Mouse (Mus musculus): ENCODE measurements around the gene Snd1. TPM values are rescaled to one million over a fixed set of nuclear protein-coding genes. Genes with fewer than 3 reads are reported as not detected.
A peak's percentile ranks its signal among the peaks of the same experiment; 100 is the strongest.

Snd1 gene
- polyA plus RNA-seq, 1 experiment from 2014 or later = 139 TPM

DNA sequence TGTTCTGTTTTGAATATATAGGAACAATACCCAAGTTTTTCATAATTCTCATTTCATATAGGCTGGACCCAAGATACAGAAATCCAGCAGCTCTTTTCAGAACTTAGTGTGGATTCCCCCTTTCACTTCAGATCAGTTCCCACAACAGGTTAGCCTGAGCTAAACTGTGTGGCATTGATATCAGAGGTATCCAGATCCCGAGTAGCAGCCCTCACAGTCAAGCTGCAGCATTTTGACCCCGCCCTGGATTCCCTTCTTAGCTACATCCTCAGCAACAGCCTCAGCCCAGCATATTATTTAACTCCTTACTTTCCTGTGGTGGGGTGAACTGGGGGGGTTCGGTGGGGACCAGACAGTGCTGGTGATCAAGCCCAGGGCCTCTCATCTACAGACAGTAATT, 128.5 kb downstream of the Snd1 start:
- WGBS = 47% methylated on average over 3 of the region's 3 CpGs

DNA sequence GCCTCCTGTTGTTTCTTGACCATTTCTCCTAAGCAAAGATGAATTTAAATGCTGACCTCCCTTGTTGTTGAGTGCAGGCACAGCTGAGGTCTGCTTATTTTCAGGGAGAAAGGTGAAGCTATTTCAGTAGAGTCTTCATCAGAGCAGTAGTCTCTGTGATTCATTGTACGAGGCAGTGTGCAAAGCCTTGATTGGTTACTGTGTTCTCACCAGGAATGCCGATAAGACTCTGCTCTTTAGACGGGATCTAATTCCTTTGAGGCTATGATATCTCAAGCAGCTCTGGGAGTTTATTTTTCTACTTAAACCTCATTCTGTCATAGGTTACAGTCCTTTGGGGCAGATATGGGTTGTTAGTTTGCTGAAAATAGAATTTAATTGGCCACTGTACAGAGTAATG, 128.9 kb downstream of the Snd1 start:
- H3K27me3 ChIP-seq (replicated peaks; ENCODE audit: control insufficient read depth, insufficient read depth, low read length) = no peaks in the 10 kb centered on the region
- no peaks in the 10 kb centered on the region for H3K4me1 ChIP-seq (replicated peaks; ENCODE audit: control insufficient read depth, insufficient read depth, low read length)
- H3K9me3 ChIP-seq (ENCODE audit: control insufficient read depth, low read length) = no peaks in the 10 kb centered on the region
- ATAC-seq (replicated peaks; ENCODE audit: low FRiP score, low TSS enrichment, low read depth) (no peak), DNase-seq (ENCODE audit: low spot score) (no peak)
- no peak overlapping the region for H3K4me2 ChIP-seq (ENCODE audit: low read length)
- no peak overlapping the region for H3K27ac ChIP-seq (ENCODE audit: low read depth)
- H3K4me3 ChIP-seq (ENCODE audit: low read depth, low read length) = no peak overlapping the region
- 38% methylated on average over 3 of the region's 3 CpGs for WGBS
- no peaks in the 10 kb centered on the region for H3K36me3 ChIP-seq (ENCODE audit: control insufficient read depth, insufficient read depth, low read length)
- no peak overlapping the region for H3K9ac ChIP-seq (ENCODE audit: low read length)

More for the DNA sequence above, 128.5 kb downstream of the Snd1 start:
- H3K9ac ChIP-seq (ENCODE audit: low read length) = no peak overlapping the region
- ATAC-seq (replicated peaks; ENCODE audit: low FRiP score, low TSS enrichment, low read depth) (no peak), DNase-seq (ENCODE audit: low spot score) (no peak)
- H3K27ac ChIP-seq (ENCODE audit: low read depth) = no peak overlapping the region
- no peaks in the 10 kb centered on the region for H3K4me1 ChIP-seq (replicated peaks; ENCODE audit: control insufficient read depth, insufficient read depth, low read length)
- no peaks in the 10 kb centered on the region for H3K9me3 ChIP-seq (ENCODE audit: control insufficient read depth, low read length)
- H3K4me2 ChIP-seq (ENCODE audit: low read length) = no peak overlapping the region
- no peaks in the 10 kb centered on the region for H3K27me3 ChIP-seq (replicated peaks; ENCODE audit: control insufficient read depth, insufficient read depth, low read length)
- H3K36me3 ChIP-seq (ENCODE audit: control insufficient read depth, insufficient read depth, low read length) = no peaks in the 10 kb centered on the region
- no peak overlapping the region for H3K4me3 ChIP-seq (ENCODE audit: low read depth, low read length)

DNA sequence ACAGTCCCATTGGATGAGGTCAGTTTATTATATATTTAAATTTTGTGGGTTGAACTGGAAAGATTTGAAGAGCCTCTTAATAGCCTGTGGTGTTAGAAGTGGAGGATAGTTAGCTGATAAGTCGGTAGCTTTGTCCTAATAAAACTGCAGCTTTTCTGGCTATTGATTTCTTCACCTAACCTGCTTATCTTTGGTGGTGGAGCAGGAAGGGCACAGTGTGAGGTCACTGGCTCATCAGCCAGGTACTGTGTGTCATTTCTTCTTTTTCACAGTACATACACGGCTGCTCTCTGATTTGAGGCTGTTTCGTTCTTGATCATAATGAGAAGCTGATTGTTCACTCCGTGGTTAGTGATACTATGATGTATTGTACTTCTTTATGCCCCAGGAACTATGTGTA, 134.4 kb downstream of the Snd1 start:
- Histone ChIP-seq H3K9ac (ENCODE audit: low read length) (no peak overlapping the region), H3K9me3 (ENCODE audit: control insufficient read depth, low read length) (no peaks in the 10 kb centered on the region), H3K4me1 (replicated peaks; ENCODE audit: control insufficient read depth, insufficient read depth, low read length) (no peaks in the 10 kb centered on the region), H3K4me3 (ENCODE audit: low read depth, low read length) (no peak overlapping the region), H3K27me3 (replicated peaks; ENCODE audit: control insufficient read depth, insufficient read depth, low read length) (no peaks in the 10 kb centered on the region), H3K36me3 (ENCODE audit: control insufficient read depth, insufficient read depth, low read length) (no peaks in the 10 kb centered on the region), H3K4me2 (ENCODE audit: low read length) (no peak overlapping the region), H3K27ac (ENCODE audit: low read depth) (no peak overlapping the region)
- ATAC-seq (replicated peaks; ENCODE audit: low FRiP score, low TSS enrichment, low read depth) (no peak), DNase-seq (ENCODE audit: low spot score) (no peak)
- 84% methylated on average over 4 of the region's 4 CpGs for WGBS

DNA sequence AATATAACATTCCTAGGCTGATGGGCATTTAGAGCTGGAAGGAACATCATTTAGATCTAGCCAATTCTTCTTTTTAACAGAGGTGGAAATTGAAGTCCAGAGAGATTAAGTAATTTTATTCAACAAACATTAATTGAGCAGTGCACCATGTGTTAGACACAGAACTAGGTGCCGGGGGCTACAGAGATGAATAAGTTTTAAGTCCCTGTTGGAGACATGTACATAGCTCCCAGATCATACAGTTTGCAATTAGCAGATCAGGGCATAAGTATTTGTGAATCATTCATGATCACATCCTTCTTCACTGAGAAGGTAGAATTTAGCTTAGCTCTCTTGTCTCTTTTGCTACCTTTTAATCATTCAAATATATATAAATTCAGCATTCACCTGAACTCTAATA, 135.2 kb downstream of the Snd1 start:
- Histone ChIP-seq H3K9me3 (ENCODE audit: control insufficient read depth, low read length) (no peaks in the 10 kb centered on the region), H3K4me1 (replicated peaks; ENCODE audit: control insufficient read depth, insufficient read depth, low read length) (no peaks in the 10 kb centered on the region), H3K27me3 (replicated peaks; ENCODE audit: control insufficient read depth, insufficient read depth, low read length) (no peaks in the 10 kb centered on the region), H3K9ac (ENCODE audit: low read length) (no peak overlapping the region), H3K4me2 (ENCODE audit: low read length) (no peak overlapping the region), H3K4me3 (ENCODE audit: low read depth, low read length) (no peak overlapping the region), H3K36me3 (ENCODE audit: control insufficient read depth, insufficient read depth, low read length) (no peaks in the 10 kb centered on the region), H3K27ac (ENCODE audit: low read depth) (no peak overlapping the region)
- ATAC-seq (replicated peaks; ENCODE audit: low FRiP score, low TSS enrichment, low read depth) (no peak), DNase-seq (ENCODE audit: low spot score) (no peak)
- WGBS = 86% methylated on average over 1 of the region's 1 CpGs

DNA sequence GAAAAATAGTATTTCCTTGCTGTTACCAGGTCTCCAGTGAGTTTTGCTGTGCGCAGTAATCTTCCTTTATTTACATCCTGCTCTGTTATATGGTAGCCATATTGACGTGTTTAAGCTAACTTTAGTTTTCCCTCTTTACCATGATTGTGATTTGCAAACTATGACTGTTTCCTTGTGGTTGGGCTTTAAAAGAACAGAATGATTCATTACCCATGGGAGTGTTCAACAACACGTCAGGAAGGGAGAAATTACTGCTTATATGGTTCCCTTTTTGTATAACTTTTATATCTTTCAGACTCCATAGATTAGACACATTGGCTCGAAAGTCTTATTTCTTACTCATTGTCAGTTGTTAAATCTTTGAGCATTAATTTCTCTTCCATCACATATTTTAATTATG, 138.5 kb downstream of the Snd1 start:
- DNase-seq (ENCODE audit: low spot score) = no peak
- H3K4me2 ChIP-seq (ENCODE audit: low read length) = no peak overlapping the region
- H3K4me3 ChIP-seq (ENCODE audit: low read depth, low read length) = no peak overlapping the region
- peaks cover 7% of the 10 kb centered on the region for H3K4me1 ChIP-seq (replicated peaks; ENCODE audit: control insufficient read depth, insufficient read depth, low read length)
- WGBS = 60% methylated on average over 4 of the region's 4 CpGs
- ATAC-seq (replicated peaks; ENCODE audit: low FRiP score, low TSS enrichment, low read depth) = no peak
- H3K27ac ChIP-seq (ENCODE audit: low read depth) = no peak overlapping the region
- H3K9me3 ChIP-seq (ENCODE audit: control insufficient read depth, low read length) = no peaks in the 10 kb centered on the region
- no peaks in the 10 kb centered on the region for H3K36me3 ChIP-seq (ENCODE audit: control insufficient read depth, insufficient read depth, low read length)
- no peaks in the 10 kb centered on the region for H3K27me3 ChIP-seq (replicated peaks; ENCODE audit: control insufficient read depth, insufficient read depth, low read length)
- no peak overlapping the region for H3K9ac ChIP-seq (ENCODE audit: low read length)

DNA sequence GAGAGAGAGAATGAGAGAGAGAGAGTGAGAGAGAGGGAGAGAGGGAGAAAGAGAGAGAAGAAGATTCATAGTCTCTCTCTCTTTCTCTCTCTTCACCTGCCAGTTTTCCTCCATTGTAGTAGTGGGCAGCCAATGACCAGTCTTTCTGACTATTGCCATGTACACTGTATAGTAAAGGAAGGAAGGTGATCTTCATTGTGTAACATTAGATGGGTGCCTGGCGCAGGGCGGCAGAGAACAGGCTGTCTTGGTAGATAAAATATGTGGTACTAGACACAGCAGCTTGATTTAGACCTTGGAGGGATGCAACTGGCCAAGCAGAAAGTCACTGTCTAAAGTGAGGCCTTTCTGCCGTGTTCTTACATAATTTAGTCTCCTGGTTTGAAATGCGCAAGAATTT, 139.9 kb downstream of the Snd1 start:
- H3K4me1 ChIP-seq (replicated peaks; ENCODE audit: control insufficient read depth, insufficient read depth, low read length) = peaks cover 19% of the 10 kb centered on the region
- DNase-seq (ENCODE audit: low spot score) = no peak
- no peaks in the 10 kb centered on the region for H3K27me3 ChIP-seq (replicated peaks; ENCODE audit: control insufficient read depth, insufficient read depth, low read length)
- no peaks in the 10 kb centered on the region for H3K36me3 ChIP-seq (ENCODE audit: control insufficient read depth, insufficient read depth, low read length)
- no peak overlapping the region for H3K4me2 ChIP-seq (ENCODE audit: low read length)
- ATAC-seq (replicated peaks; ENCODE audit: low FRiP score, low TSS enrichment, low read depth) = no peak
- no peaks in the 10 kb centered on the region for H3K9me3 ChIP-seq (ENCODE audit: control insufficient read depth, low read length)
- H3K27ac ChIP-seq (ENCODE audit: low read depth) = no peak overlapping the region
- no peak overlapping the region for H3K9ac ChIP-seq (ENCODE audit: low read length)
- 91% methylated on average over 4 of the region's 4 CpGs for WGBS
- no peak overlapping the region for H3K4me3 ChIP-seq (ENCODE audit: low read depth, low read length)

DNA sequence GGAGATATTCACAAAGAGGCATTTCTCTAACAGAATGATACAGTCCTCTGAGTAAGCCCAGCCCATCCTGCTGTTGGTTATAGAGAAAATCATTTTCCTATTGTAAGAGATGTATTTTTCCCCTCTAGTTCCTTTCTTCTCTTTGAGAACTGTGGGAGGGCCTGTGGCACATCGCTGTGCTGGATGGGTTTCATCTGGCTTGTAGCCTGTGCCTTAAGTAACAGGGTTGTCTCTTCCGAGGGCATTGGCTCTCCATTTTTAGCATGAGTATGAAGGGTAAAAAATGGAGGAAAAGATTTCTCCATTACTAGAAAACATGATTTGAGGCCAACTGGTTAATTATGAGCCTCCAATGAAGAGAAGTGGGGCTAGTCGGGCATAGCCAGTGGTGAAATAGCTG, 140.5 kb downstream of the Snd1 start:
- Histone ChIP-seq H3K9ac (ENCODE audit: low read length) (no peak overlapping the region), H3K4me2 (ENCODE audit: low read length) (no peak overlapping the region), H3K27ac (ENCODE audit: low read depth) (no peak overlapping the region), H3K9me3 (ENCODE audit: control insufficient read depth, low read length) (no peaks in the 10 kb centered on the region), H3K27me3 (replicated peaks; ENCODE audit: control insufficient read depth, insufficient read depth, low read length) (no peaks in the 10 kb centered on the region), H3K4me3 (ENCODE audit: low read depth, low read length) (no peak overlapping the region), H3K4me1 (replicated peaks; ENCODE audit: control insufficient read depth, insufficient read depth, low read length) (peaks cover 19% of the 10 kb centered on the region), H3K36me3 (ENCODE audit: control insufficient read depth, insufficient read depth, low read length) (no peaks in the 10 kb centered on the region)
- 94% methylated on average over 3 of the region's 3 CpGs for WGBS
- DNase-seq (ENCODE audit: low spot score) (no peak), ATAC-seq (replicated peaks; ENCODE audit: low FRiP score, low TSS enrichment, low read depth) (no peak)

DNA sequence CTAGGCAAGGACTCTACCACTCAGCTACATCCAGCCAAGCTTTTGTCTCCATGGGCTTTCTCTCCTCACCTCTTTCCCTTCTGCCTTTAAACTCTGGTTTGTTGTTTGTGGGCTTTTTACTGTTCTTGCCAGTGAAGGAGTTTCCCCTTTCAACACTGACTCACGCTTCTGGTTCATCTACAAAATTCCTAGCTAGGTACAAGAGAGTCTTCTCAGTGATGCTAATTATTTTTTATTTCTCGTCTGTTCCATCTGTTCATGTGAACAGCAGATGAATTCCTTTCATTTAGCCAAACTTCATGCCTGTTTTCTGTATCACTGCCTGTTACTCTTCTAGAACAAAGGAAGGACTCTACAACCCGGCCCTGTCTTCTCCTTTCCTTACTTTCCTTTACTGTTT, 141.0 kb downstream of the Snd1 start:
- ATAC-seq (replicated peaks; ENCODE audit: low FRiP score, low TSS enrichment, low read depth) (no peak), DNase-seq (ENCODE audit: low spot score) (no peak)
- H3K27me3 ChIP-seq (replicated peaks; ENCODE audit: control insufficient read depth, insufficient read depth, low read length) = no peaks in the 10 kb centered on the region
- H3K9ac ChIP-seq (ENCODE audit: low read length) = no peak overlapping the region
- no peak overlapping the region for H3K27ac ChIP-seq (ENCODE audit: low read depth)
- WGBS = 56% methylated on average over 3 of the region's 3 CpGs
- H3K9me3 ChIP-seq (ENCODE audit: control insufficient read depth, low read length) = no peaks in the 10 kb centered on the region
- no peak overlapping the region for H3K4me3 ChIP-seq (ENCODE audit: low read depth, low read length)
- peaks cover 19% of the 10 kb centered on the region for H3K4me1 ChIP-seq (replicated peaks; ENCODE audit: control insufficient read depth, insufficient read depth, low read length)
- no peaks in the 10 kb centered on the region for H3K36me3 ChIP-seq (ENCODE audit: control insufficient read depth, insufficient read depth, low read length)
- H3K4me2 ChIP-seq (ENCODE audit: low read length) = no peak overlapping the region

DNA sequence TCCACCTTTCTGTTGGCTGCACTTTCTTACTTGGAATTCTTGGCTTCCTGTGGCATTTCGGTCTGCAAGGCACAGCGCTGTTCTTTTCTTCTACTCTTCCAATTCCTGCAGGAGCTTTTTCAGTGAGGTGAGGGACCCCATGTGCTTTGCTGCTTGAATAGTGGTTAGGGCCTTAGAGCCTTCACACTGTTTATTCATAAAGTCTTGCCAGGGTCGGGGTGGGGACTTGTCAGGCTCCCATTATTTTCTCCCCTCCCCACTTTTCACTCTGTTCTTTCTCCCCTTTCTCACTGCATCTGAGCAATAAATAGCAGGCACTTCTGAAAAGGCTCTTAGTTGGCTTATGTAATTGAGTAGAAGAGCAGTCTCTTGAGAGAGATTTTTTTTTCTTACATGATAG, 143.4 kb downstream of the Snd1 start:
- Histone ChIP-seq H3K4me3 (ENCODE audit: low read depth, low read length) (no peak overlapping the region), H3K4me1 (replicated peaks; ENCODE audit: control insufficient read depth, insufficient read depth, low read length) (peaks cover 29% of the 10 kb centered on the region), H3K9ac (ENCODE audit: low read length) (no peak overlapping the region), H3K27ac (ENCODE audit: low read depth) (no peak overlapping the region), H3K36me3 (ENCODE audit: control insufficient read depth, insufficient read depth, low read length) (no peaks in the 10 kb centered on the region), H3K9me3 (ENCODE audit: control insufficient read depth, low read length) (no peaks in the 10 kb centered on the region), H3K4me2 (ENCODE audit: low read length) (no peak overlapping the region), H3K27me3 (replicated peaks; ENCODE audit: control insufficient read depth, insufficient read depth, low read length) (no peaks in the 10 kb centered on the region)
- DNase-seq (ENCODE audit: low spot score) (peak; percentile 50), ATAC-seq (replicated peaks; ENCODE audit: low FRiP score, low TSS enrichment, low read depth) (no peak)
- WGBS = 56% methylated on average over 3 of the region's 3 CpGs
